Mouse (Mus musculus): ENCODE results near the gene Zfp217.

GRCm38 (mm10) chr2:170169062-170169461, 21.2 kb upstream of the Zfp217 start:
- TF ChIP-seq POLR2A (IDR thresholded peaks at IDR 0.05; ENCODE audit: borderline replicate concordance, insufficient read depth, low read length), result no peak
- TF ChIP-seq CTCF (IDR thresholded peaks at IDR 0.05; ENCODE audit: borderline replicate concordance, insufficient read depth, low read depth, low read length), result no peak
